Mouse (Mus musculus): ENCODE data around the gene Zfp770.

GRCm38 (mm10) chr2:114205036-114205435, 3.8 kb upstream of the Zfp770 start:
- no peak for TF ChIP-seq CTCF (IDR thresholded peaks at IDR 0.05; ENCODE audit: low read depth)
- TF ChIP-seq EP300 (optimal IDR thresholded peaks at IDR 0.05): no peak

All from stomach, postnatal 0 days (tissue).